Mouse (Mus musculus): ENCODE measurements around the gene Scpep1. TPM values are rescaled to one million over a fixed set of nuclear protein-coding genes. Genes with fewer than 3 reads are reported as not detected.

Gene Scpep1
- total and polyA plus RNA-seq, 3 experiments, result 2.1 to 25.2 (median 8.1) TPM

GRCm38 (mm10) chr11:88908557-88909211, 46.6 kb downstream of the Scpep1 start:
- H3K36me3 ChIP-seq (replicated peaks), result no peaks in the 10 kb centered on the region
- ATAC-seq (ENCODE audit: extremely low read depth, insufficient number of reproducible peaks, low FRiP score, poor library complexity, severe bottlenecking), result no peak
- no peak for DNase-seq (ENCODE audit: low spot score)
- peaks cover 18% of the 10 kb centered on the region for H3K27me3 ChIP-seq (ENCODE audit: insufficient read depth, low read length)
- H3K4me3 ChIP-seq (ENCODE audit: low read depth, low read length), result no peak overlapping the region
- H3K9me3 ChIP-seq (replicated peaks), result no peaks in the 10 kb centered on the region
- TF ChIP-seq CTCF (IDR thresholded peaks at IDR 0.05; ENCODE audit: low read depth, low read length) (peak; percentile 11; the same call in 1 of the 2 replicates), GATA2 (IDR thresholded peaks at IDR 0.05; ENCODE audit: borderline replicate concordance, low read depth, low read length) (no peak)
- H3K4me1 ChIP-seq (ENCODE audit: insufficient read depth, low read depth, low read length), result no peaks in the 10 kb centered on the region

- TF ChIP-seq POLR2AphosphoS5 (IDR thresholded peaks at IDR 0.05; ENCODE audit: insufficient replicate concordance, low read depth, low read length) (no peak), GATA2 (IDR thresholded peaks at IDR 0.05; ENCODE audit: borderline replicate concordance, low read depth, low read length) (no peak), GATA1 (IDR thresholded peaks at IDR 0.05; ENCODE audit: borderline replicate concordance, low read length) (no peak), CTCF (IDR thresholded peaks at IDR 0.05; ENCODE audit: low read depth, low read length) (no peak)
- no peaks in the 10 kb centered on the region for H3K4me1 ChIP-seq (ENCODE audit: insufficient read depth, low read depth, low read length)
- H3K27me3 ChIP-seq (ENCODE audit: insufficient read depth, low read length), result peaks cover 18% of the 10 kb centered on the region
- H3K36me3 ChIP-seq (replicated peaks), result no peaks in the 10 kb centered on the region
- no peaks in the 10 kb centered on the region for H3K9me3 ChIP-seq (replicated peaks)
- DNase-seq (ENCODE audit: low spot score) (no peak), ATAC-seq (ENCODE audit: extremely low read depth, insufficient number of reproducible peaks, low FRiP score, poor library complexity, severe bottlenecking) (no peak)
- H3K4me3 ChIP-seq (ENCODE audit: low read depth, low read length), result no peak overlapping the region
These were observed 47.4 kb downstream of the Scpep1 start for GRCm38 (mm10) chr11:88907886-88908285.

GRCm38 (mm10) chr11:88905621-88906020, 49.6 kb downstream of the Scpep1 start:
- H3K4me1 ChIP-seq (ENCODE audit: insufficient read depth, low read depth, low read length), result no peaks in the 10 kb centered on the region
- ATAC-seq (ENCODE audit: extremely low read depth, insufficient number of reproducible peaks, low FRiP score, poor library complexity, severe bottlenecking) (no peak), DNase-seq (ENCODE audit: low spot score) (no peak)
- H3K36me3 ChIP-seq (replicated peaks), result no peaks in the 10 kb centered on the region
- TF ChIP-seq POLR2AphosphoS5 (IDR thresholded peaks at IDR 0.05; ENCODE audit: insufficient replicate concordance, low read depth, low read length) (no peak), GATA2 (IDR thresholded peaks at IDR 0.05; ENCODE audit: borderline replicate concordance, low read depth, low read length) (no peak), TAL1 (conservative IDR thresholded peaks at IDR 0.05; ENCODE audit: low read depth, low read length) (no peak), GATA1 (IDR thresholded peaks at IDR 0.05; ENCODE audit: borderline replicate concordance, low read length) (no peak), CTCF (IDR thresholded peaks at IDR 0.05; ENCODE audit: low read depth, low read length) (no peak)
- H3K27me3 ChIP-seq (ENCODE audit: insufficient read depth, low read length), result peaks cover 27% of the 10 kb centered on the region
- H3K9me3 ChIP-seq (replicated peaks), result no peaks in the 10 kb centered on the region
- H3K4me3 ChIP-seq (ENCODE audit: low read depth, low read length), result no peak overlapping the region

GRCm38 (mm10) chr11:88904080-88904479, 51.2 kb downstream of the Scpep1 start:
- Histone ChIP-seq H3K27me3 (ENCODE audit: insufficient read depth, low read length) (peaks cover 24% of the 10 kb centered on the region), H3K36me3 (replicated peaks) (no peaks in the 10 kb centered on the region), H3K9me3 (replicated peaks) (no peaks in the 10 kb centered on the region), H3K4me1 (ENCODE audit: insufficient read depth, low read depth, low read length) (no peaks in the 10 kb centered on the region), H3K4me3 (ENCODE audit: low read depth, low read length) (no peak overlapping the region)
- TF ChIP-seq GATA1 (IDR thresholded peaks at IDR 0.05; ENCODE audit: borderline replicate concordance, low read length) (no peak), CTCF (IDR thresholded peaks at IDR 0.05; ENCODE audit: low read depth, low read length) (no peak), GATA2 (IDR thresholded peaks at IDR 0.05; ENCODE audit: borderline replicate concordance, low read depth, low read length) (no peak), POLR2AphosphoS5 (IDR thresholded peaks at IDR 0.05; ENCODE audit: insufficient replicate concordance, low read depth, low read length) (no peak), TAL1 (conservative IDR thresholded peaks at IDR 0.05; ENCODE audit: low read depth, low read length) (no peak)
- DNase-seq (ENCODE audit: low spot score), result no peak
- ATAC-seq (ENCODE audit: extremely low read depth, insufficient number of reproducible peaks, low FRiP score, poor library complexity, severe bottlenecking), result no peak

GRCm38 (mm10) chr11:88902762-88903161, 52.5 kb downstream of the Scpep1 start:
- Histone ChIP-seq H3K36me3 (replicated peaks) (no peaks in the 10 kb centered on the region), H3K4me3 (ENCODE audit: low read depth, low read length) (no peak overlapping the region), H3K4me1 (ENCODE audit: insufficient read depth, low read depth, low read length) (no peaks in the 10 kb centered on the region), H3K27me3 (ENCODE audit: insufficient read depth, low read length) (peaks cover 25% of the 10 kb centered on the region), H3K9me3 (replicated peaks) (no peaks in the 10 kb centered on the region)
- TF ChIP-seq TAL1 (conservative IDR thresholded peaks at IDR 0.05; ENCODE audit: low read depth, low read length) (no peak), GATA1 (IDR thresholded peaks at IDR 0.05; ENCODE audit: borderline replicate concordance, low read length) (no peak), POLR2AphosphoS5 (IDR thresholded peaks at IDR 0.05; ENCODE audit: insufficient replicate concordance, low read depth, low read length) (no peak)
- DNase-seq (ENCODE audit: low spot score) (no peak), ATAC-seq (ENCODE audit: extremely low read depth, insufficient number of reproducible peaks, low FRiP score, poor library complexity, severe bottlenecking) (no peak)

- H3K9me3 ChIP-seq (replicated peaks), result no peaks in the 10 kb centered on the region
- no peak for ATAC-seq (ENCODE audit: extremely low read depth, insufficient number of reproducible peaks, low FRiP score, poor library complexity, severe bottlenecking)
- TF ChIP-seq GATA2 (IDR thresholded peaks at IDR 0.05; ENCODE audit: borderline replicate concordance, low read depth, low read length) (no peak), CTCF (IDR thresholded peaks at IDR 0.05; ENCODE audit: low read depth, low read length) (no peak), TAL1 (conservative IDR thresholded peaks at IDR 0.05; ENCODE audit: low read depth, low read length) (no peak), POLR2AphosphoS5 (IDR thresholded peaks at IDR 0.05; ENCODE audit: insufficient replicate concordance, low read depth, low read length) (no peak), GATA1 (IDR thresholded peaks at IDR 0.05; ENCODE audit: borderline replicate concordance, low read length) (no peak)
- peaks cover 26% of the 10 kb centered on the region for H3K27me3 ChIP-seq (ENCODE audit: insufficient read depth, low read length)
- no peaks in the 10 kb centered on the region for H3K36me3 ChIP-seq (replicated peaks)
- DNase-seq (ENCODE audit: low spot score), result no peak
- no peaks in the 10 kb centered on the region for H3K4me1 ChIP-seq (ENCODE audit: insufficient read depth, low read depth, low read length)
- no peak overlapping the region for H3K4me3 ChIP-seq (ENCODE audit: low read depth, low read length)
These were observed 53.9 kb downstream of the Scpep1 start for GRCm38 (mm10) chr11:88901341-88901802.

All from G1E (cell line).